Mouse (Mus musculus) E14TG2a.4 (cell line): ENCODE measurements around the gene Zfp428.

Source experiments
- H3K27me3 ChIP-seq: 2 replicates; pipeline ENCODE4 v1.6.1; 2014; ENCODE audit warnings: low read length, control low read depth; ENCODE audit not compliant: insufficient read depth
- H3K36me3 ChIP-seq: 2 replicates; pipeline ENCODE4 v1.6.1; 2014; ENCODE audit warnings: low read length, control low read depth; ENCODE audit not compliant: insufficient read depth
- H3K4me1 ChIP-seq: replicated peaks from 2 replicates; pipeline ENCODE4 v1.6.1; 2014; ENCODE audit warnings: low read depth, low read length, control low read depth
- H3K4me3 ChIP-seq: replicated peaks from 2 replicates; pipeline ENCODE4 v1.5.1; 2014; ENCODE audit warnings: mild to moderate bottlenecking, low read length
- H3K9me3 ChIP-seq: 2 replicates; pipeline ENCODE4 v1.6.1; 2014; ENCODE audit warnings: low read length, control low read depth
- CTCF ChIP-seq: conservative IDR thresholded peaks from 2 replicates; pipeline ENCODE4 v1.5.1; 2014; ENCODE audit warnings: low read length
- NANOG ChIP-seq: IDR thresholded peaks from 2 replicates; pipeline ENCODE4 v1.6.1; 2014; ENCODE audit warnings: borderline replicate concordance, low read length, mixed read lengths
- POU5F1 ChIP-seq: IDR thresholded peaks from 2 replicates; pipeline ENCODE4 v1.6.1; 2014; ENCODE audit warnings: low read length, borderline replicate concordance

The Zfp428 gene

DNA sequence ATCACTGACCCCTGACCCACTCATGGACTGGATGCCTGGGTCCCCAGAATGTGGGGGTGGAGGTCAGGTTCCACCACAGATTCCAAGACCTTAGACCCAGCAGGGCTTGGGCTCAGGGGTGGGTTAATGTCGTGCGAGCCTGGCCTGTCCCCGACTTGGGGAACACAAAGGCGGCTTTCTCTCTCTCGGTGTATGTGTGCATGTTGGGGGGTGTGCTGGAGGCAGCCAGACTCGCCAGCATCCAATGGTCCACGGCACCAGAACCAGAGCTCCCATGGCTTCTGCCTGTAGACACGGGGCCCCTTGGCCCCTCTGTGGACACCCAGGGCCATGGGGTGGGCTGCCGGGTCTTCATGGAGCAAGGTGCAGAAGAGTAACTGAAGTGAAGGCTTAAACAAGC lies 21.3 kb upstream of the Zfp428 start:
- Histone ChIP-seq H3K27me3 (peaks cover 57% of the 10 kb centered on the region), H3K36me3 (no peaks in the 10 kb centered on the region), H3K4me3 (no peak overlapping the region), H3K9me3 (no peaks in the 10 kb centered on the region), H3K4me1 (peaks cover 69% of the 10 kb centered on the region)
- no peak for TF ChIP-seq POU5F1
- no peak for TF ChIP-seq NANOG

DNA sequence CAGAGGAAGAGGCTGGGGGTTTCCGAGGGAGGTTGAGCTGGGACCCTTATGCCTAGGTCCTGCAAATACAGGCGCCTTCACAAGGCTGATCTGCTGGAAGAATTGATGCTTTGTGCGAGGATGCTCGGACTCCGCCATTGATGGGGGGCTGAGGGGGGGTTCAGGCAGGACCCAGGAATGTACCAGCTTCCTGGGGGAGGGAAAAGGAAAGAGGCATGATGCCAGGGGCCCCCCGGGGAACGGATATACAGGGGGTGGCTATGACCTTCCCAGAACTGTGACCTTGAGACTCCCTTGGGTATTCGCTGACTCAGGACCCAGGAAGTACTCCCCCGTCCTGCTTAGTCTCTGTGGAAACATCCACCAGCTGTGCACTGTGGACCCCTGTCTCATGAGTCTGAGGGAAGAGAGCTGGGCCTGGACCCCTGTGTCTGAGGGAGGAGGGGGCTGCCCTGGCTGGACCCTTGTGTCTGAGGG lies 20.1 kb upstream of the Zfp428 start:
- H3K4me1 ChIP-seq: peaks cover 59% of the 10 kb centered on the region
- no peaks in the 10 kb centered on the region for H3K36me3 ChIP-seq
- H3K4me3 ChIP-seq: peak overlapping the region; percentile 29
- peaks cover 45% of the 10 kb centered on the region for H3K27me3 ChIP-seq
- TF ChIP-seq CTCF (no peak), NANOG (no peak)
- no peaks in the 10 kb centered on the region for H3K9me3 ChIP-seq

DNA sequence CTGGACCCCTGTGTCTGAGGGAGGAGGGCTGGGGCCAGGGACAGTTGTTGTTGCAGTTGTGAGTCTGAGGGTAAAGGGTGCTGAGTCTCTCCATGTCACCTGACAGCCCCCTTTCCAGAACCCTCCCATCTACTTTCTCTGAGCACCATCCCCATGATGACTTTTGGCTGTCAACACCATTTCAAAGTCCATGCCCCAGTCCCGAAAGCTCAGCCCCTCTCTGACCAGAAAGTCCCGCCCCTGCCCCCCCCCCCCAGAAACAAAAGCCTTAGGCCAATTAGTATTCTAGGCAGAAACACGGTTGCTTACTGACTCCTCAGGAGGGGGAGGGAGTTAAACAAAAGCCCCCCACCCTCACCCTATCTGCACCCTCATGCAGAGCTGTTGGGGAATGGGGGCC lies 19.4 kb upstream of the Zfp428 start:
- Histone ChIP-seq H3K27me3 (peaks cover 40% of the 10 kb centered on the region), H3K4me1 (peaks cover 58% of the 10 kb centered on the region), H3K36me3 (no peaks in the 10 kb centered on the region), H3K4me3 (peak overlapping the region; percentile 29), H3K9me3 (no peaks in the 10 kb centered on the region)
- TF ChIP-seq CTCF (no peak), POU5F1 (no peak), NANOG (no peak)

GRCm38 (mm10) chr7:24488303-24488702 lies 18.5 kb upstream of the Zfp428 start:
- Histone ChIP-seq H3K4me3 (no peak overlapping the region), H3K36me3 (no peaks in the 10 kb centered on the region), H3K27me3 (peaks cover 31% of the 10 kb centered on the region), H3K4me1 (peaks cover 50% of the 10 kb centered on the region), H3K9me3 (no peaks in the 10 kb centered on the region)
- TF ChIP-seq NANOG (no peak), CTCF (no peak), POU5F1 (no peak)

DNA sequence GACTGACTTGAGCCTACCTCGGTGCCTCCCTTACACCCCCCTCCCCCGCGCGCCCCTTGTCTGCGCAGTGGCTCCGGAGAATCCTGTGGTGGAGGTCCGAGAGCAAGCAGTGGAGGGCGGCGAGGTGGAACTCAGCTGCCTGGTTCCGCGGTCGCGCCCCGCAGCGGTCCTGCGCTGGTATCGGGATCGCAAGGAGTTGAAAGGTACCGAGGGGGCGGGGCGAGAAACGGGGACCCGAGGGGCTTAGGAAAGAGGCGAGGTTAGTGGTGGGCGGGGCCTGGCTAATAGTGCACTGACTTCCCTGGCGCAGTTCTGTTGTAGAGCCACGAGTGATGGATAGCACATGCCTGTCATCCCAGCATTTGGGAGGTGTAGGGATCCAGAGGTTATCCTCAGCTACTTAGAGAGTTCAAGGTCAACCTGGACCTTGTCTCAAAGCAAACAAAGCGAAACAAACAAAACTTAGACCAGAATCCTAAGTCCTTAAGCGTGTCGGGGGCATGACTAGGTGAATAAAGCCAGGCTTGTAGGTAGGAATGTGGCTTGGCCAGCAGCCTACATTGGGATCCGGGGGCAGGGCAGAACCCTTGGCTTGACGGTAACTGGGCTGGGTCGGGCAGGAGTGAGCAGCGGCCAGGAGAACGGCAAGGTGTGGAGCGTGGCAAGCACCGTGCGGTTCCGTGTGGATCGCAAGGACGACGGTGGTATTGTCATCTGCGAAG lies 6.8 kb upstream of the Zfp428 start:
- Histone ChIP-seq H3K27me3 (peaks cover 40% of the 10 kb centered on the region), H3K36me3 (no peaks in the 10 kb centered on the region), H3K4me1 (peaks cover 88% of the 10 kb centered on the region), H3K4me3 (peak overlapping the region; percentile 79), H3K9me3 (0 out of 2 replicates have a peak, but pooled peaks cover 2% of the 10 kb centered on the region)
- TF ChIP-seq NANOG: no peak
- TF ChIP-seq CTCF: no peak
- TF ChIP-seq POU5F1: no peak

- Histone ChIP-seq H3K9me3 (no peaks in the 10 kb centered on the region), H3K27me3 (peaks cover 40% of the 10 kb centered on the region), H3K4me3 (no peak overlapping the region; the same call in 1 of the 2 replicates), H3K4me1 (peaks cover 96% of the 10 kb centered on the region), H3K36me3 (no peaks in the 10 kb centered on the region)
- TF ChIP-seq CTCF (peak; percentile 92), NANOG (no peak), POU5F1 (no peak)
These were observed 5.9 kb upstream of the Zfp428 start for GRCm38 (mm10) chr7:24500929-24501328.

GRCm38 (mm10) chr7:24501492-24501891 lies 5.3 kb upstream of the Zfp428 start:
- TF ChIP-seq CTCF (peak; percentile 59), POU5F1 (no peak)
- no peaks in the 10 kb centered on the region for H3K9me3 ChIP-seq
- H3K36me3 ChIP-seq: no peaks in the 10 kb centered on the region
- H3K4me1 ChIP-seq: peaks cover 98% of the 10 kb centered on the region
- peaks cover 39% of the 10 kb centered on the region for H3K27me3 ChIP-seq
- H3K4me3 ChIP-seq: no peak overlapping the region

- peak overlapping the region; percentile 92 for H3K4me3 ChIP-seq
- H3K36me3 ChIP-seq: peaks cover 6% of the 10 kb centered on the region; the same call in 1 of the 2 replicates
- H3K4me1 ChIP-seq: peaks cover 86% of the 10 kb centered on the region
- TF ChIP-seq CTCF: no peak
- TF ChIP-seq POU5F1: no peak
- no peak for TF ChIP-seq NANOG
- H3K9me3 ChIP-seq: no peaks in the 10 kb centered on the region
- peaks cover 19% of the 10 kb centered on the region for H3K27me3 ChIP-seq
These were observed 2.8 kb upstream of the Zfp428 start for GRCm38 (mm10) chr7:24504004-24504403.

GRCm38 (mm10) chr7:24504868-24505267 lies 1.9 kb upstream of the Zfp428 start:
- Histone ChIP-seq H3K36me3 (peaks cover 14% of the 10 kb centered on the region), H3K27me3 (peaks cover 11% of the 10 kb centered on the region), H3K4me1 (peaks cover 86% of the 10 kb centered on the region), H3K4me3 (peak overlapping the region; percentile 92), H3K9me3 (no peaks in the 10 kb centered on the region)
- TF ChIP-seq NANOG: no peak
- TF ChIP-seq CTCF: no peak
- no peak for TF ChIP-seq POU5F1
